Mouse (Mus musculus) embryonic fibroblast, embryonic 13.5 days (primary cell): ENCODE measurements around the gene Psma1. TPM values are rescaled to one million over a fixed set of nuclear protein-coding genes. Genes with fewer than 3 reads are reported as not detected.

Experiments
- H3K27ac ChIP-seq: 2 replicates; pipeline ENCODE4 v1.5.1; 2012; ENCODE audit warnings: low read length, control low read depth, inconsistent platforms; ENCODE audit not compliant: insufficient read depth
- H3K4me1 ChIP-seq: 2 replicates; pipeline ENCODE4 v1.6.1; 2011; ENCODE audit warnings: low read length; ENCODE audit not compliant: control insufficient read depth, insufficient read depth
- H3K4me3 ChIP-seq: 2 replicates; pipeline ENCODE4 v1.5.1; 2011; ENCODE audit warnings: mild to moderate bottlenecking, control low read depth, low read length; ENCODE audit not compliant: insufficient read depth
- CTCF ChIP-seq: IDR thresholded peaks from 2 replicates; pipeline ENCODE4 v1.5.1; 2011; ENCODE audit warnings: mild to moderate bottlenecking, control low read depth, low read length, moderate library complexity, borderline replicate concordance; ENCODE audit not compliant: insufficient read depth
- POLR2A ChIP-seq: IDR thresholded peaks from 2 replicates; pipeline ENCODE4 v1.6.1; 2011; ENCODE audit warnings: low read depth, mild to moderate bottlenecking, control low read depth, low read length, moderate library complexity
- polyA plus RNA-seq: library from polyadenylated mRNA; stranded (reverse); fragments of >200 nt; gene quantifications from 2 replicates; pipeline ENCODE4 v1.2.4, GENCODE M21; 2011; ENCODE audit warnings: low read depth; ENCODE audit not compliant: missing spikeins, insufficient read length

The Psma1 gene
- polyA plus RNA-seq, 1 experiment: 168 TPM

DNA sequence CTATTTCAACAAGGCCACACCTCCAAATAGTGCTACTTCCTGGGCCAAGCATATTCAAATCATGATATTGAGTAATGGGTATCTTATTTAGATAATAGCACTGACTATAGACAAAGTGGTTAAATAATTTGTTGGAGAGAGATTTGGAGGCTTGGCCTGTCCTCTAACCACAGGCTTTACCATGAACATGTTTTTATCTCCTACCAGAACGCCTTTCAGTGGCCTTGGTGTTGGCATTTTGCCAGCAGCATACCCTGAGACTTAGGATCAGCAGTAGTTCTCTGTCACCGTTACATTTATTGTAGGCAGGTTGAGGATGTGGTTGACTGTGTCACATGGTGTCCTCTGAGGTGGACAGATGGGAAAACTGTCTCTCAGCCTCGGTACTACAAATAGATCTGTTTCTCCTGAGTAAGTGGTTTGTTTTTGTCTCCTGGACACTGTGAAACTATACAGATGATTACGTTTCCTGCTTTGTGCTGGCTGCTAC, 25.4 kb upstream of the Psma1 start:
- H3K27ac ChIP-seq: no peak overlapping the region
- H3K4me3 ChIP-seq: no peak overlapping the region
- TF ChIP-seq CTCF (no peak), POLR2A (no peak)
- H3K4me1 ChIP-seq: no peaks in the 10 kb centered on the region

DNA sequence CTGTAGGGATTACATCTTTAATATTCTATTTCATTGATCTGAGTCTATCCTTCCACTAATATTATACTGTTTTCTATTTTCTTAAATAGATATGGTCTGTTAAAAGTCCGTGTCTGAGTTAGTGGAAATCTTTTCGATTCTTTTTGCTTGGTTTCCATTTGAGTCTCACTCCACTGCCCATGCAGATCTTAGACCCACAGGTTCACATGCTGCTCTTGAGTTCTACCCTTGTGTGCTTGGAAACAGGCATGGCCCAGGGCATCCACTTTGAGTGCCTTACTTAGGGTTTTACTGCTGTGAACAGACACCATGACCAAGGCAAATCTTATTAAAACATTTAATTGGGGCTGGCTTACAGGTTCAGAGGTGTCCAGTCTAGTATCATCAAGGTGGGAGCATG, 24.9 kb upstream of the Psma1 start:
- no peak overlapping the region for H3K4me3 ChIP-seq
- H3K4me1 ChIP-seq: no peaks in the 10 kb centered on the region
- H3K27ac ChIP-seq: no peak overlapping the region
- TF ChIP-seq CTCF (no peak), POLR2A (no peak)

GRCm38 (mm10) chr7:114299247-114299646, 23.3 kb upstream of the Psma1 start:
- Histone ChIP-seq H3K4me3 (no peak overlapping the region), H3K4me1 (no peaks in the 10 kb centered on the region), H3K27ac (no peak overlapping the region)
- TF ChIP-seq POLR2A (no peak), CTCF (no peak)

DNA sequence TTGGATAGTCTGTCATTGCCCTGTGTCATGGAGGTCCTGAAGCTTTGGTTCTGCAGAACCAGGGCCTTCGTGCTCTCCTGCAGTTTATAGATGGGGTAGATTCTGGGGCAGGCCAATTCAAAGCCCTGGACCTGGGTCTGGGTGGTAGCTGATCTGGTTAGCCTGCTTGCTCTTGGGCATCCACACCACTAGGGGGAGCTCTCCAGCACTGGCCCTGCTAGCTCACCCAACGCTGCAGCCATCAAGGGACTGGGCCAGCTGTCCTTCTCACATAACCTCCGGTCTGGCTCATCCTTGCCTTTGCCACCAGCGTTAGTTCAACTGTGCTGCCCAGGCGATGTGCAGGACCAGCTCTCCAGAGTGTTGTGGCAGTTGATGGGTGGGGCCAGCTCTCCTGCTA, 18.8 kb upstream of the Psma1 start:
- no peak overlapping the region for H3K27ac ChIP-seq
- H3K4me1 ChIP-seq: no peaks in the 10 kb centered on the region
- peak; percentile 39; the same call in 1 of the 2 replicates for TF ChIP-seq CTCF
- no peak for TF ChIP-seq POLR2A
- H3K4me3 ChIP-seq: no peak overlapping the region

DNA sequence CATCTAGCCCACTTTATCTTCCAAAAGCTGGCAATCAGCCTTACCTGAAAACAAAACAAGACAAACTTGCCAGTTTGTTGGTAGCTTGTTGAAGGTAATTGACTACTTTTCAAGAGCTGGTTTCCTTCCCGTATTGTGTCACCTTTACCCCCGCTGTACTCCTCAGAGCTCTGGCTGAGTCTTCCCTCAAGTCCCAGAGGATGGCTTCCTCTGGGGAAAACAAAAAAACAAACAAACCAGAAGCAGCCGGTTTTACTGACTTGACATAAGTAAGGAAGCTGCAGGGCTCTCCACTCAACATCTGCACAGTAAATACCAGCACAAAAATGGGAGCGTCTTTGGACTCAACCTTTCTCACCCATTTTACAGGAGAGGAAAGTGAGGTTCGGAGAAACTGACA, 18.0 kb upstream of the Psma1 start:
- TF ChIP-seq CTCF: no peak
- no peak for TF ChIP-seq POLR2A
- Histone ChIP-seq H3K4me1 (no peaks in the 10 kb centered on the region), H3K4me3 (no peak overlapping the region), H3K27ac (no peak overlapping the region)

DNA sequence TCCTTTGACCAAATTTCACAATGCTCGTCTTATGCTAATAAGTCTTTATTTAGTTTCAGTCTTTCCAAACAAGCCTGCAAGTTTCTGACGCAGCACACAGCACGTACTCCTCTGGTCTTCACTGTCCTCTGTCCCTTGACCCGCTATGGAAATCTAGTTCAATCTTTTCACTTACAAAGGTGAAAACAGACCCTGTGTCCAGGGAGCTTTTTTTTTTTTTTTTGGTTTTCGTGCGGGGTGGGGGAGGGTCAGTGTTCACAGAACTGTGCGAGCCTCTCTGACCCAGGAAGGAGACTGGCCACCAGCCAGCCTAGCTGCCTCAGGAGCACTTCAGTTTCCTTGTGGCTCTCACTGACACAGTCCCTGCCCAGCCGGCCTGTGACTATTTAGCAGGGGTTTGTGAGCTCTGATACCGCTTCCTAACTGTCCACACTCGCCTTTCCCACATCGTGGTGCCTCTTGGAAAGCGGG, 16.6 kb upstream of the Psma1 start:
- H3K4me1 ChIP-seq: no peaks in the 10 kb centered on the region
- no peak overlapping the region for H3K27ac ChIP-seq
- no peak overlapping the region for H3K4me3 ChIP-seq
- no peak for TF ChIP-seq CTCF
- no peak for TF ChIP-seq POLR2A

DNA sequence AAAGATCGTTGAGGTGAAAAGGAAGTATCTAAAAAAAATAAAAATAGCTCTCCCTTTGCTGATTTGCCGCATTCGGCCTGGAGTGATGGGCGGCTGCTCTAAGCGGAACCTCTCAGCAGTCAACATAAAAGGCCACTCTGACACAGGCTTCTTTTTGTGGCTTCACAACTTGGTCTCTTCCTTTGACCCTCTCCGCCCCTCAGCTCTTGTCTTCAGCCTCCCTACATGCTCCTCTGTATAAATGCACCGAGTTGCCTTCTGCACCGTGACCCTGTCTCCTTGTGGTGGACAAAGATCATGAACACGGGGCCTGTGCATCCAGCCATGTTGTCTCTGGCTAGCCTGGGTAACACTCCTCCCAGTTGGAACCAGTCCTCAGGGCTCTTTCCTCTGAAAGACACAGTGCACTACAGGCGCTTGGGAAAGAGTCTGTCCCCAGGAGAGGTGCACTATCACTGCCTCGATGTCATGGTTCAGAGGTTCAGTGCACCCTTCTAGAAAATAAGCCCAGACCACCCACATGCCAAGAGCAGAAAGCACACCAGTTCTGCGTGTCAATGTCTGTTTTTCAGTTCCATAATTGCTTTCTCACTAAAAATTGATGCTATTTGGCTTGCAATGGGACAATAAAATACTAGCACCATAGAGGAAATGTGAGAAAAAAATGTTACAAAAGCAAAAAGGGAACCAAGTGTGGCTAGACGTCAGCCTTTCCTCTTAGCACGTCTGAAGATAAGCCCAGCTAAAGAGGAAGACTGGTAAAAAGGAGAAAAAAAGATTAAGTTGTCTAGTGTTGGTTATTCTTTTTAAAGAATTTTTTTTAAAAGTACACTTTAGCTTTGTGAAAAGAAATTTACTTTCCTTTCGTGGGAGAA, 15.8 kb upstream of the Psma1 start:
- Histone ChIP-seq H3K27ac (no peak overlapping the region), H3K4me1 (no peaks in the 10 kb centered on the region), H3K4me3 (no peak overlapping the region)
- no peak for TF ChIP-seq POLR2A
- no peak for TF ChIP-seq CTCF

- Histone ChIP-seq H3K27ac (no peak overlapping the region), H3K4me3 (no peak overlapping the region), H3K4me1 (no peaks in the 10 kb centered on the region)
- TF ChIP-seq POLR2A (no peak), CTCF (no peak)
These were observed 14.2 kb upstream of the Psma1 start for GRCm38 (mm10) chr7:114290078-114290506.

GRCm38 (mm10) chr7:114284296-114284910, 8.5 kb upstream of the Psma1 start:
- TF ChIP-seq POLR2A (no peak), CTCF (no peak)
- Histone ChIP-seq H3K4me3 (no peak overlapping the region), H3K27ac (no peak overlapping the region), H3K4me1 (no peaks in the 10 kb centered on the region)

DNA sequence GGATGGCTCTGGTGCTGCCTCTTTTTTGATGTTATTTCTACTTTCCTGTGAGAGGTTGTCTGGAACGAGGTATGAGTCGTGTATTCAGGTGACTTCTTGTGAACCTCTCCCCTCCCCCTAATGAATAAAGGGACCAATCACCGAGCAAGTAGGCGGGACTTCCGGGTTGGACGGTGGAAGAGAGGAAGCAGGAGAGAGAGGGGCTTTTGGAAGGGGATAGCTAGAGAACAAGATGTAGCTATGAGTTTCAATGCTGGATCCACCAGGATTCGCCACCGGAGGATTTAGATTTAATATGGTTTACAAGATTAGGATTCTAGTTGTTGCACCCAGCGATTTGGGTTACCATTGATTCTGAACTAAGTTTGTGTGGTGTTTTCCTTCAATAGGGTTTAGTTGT, 7.1 kb upstream of the Psma1 start:
- no peaks in the 10 kb centered on the region for H3K4me1 ChIP-seq
- TF ChIP-seq CTCF (no peak), POLR2A (no peak)
- H3K27ac ChIP-seq: no peak overlapping the region
- no peak overlapping the region for H3K4me3 ChIP-seq
